Mouse (Mus musculus) c-Kit-positive CD71-positive TER-119-negative erythroid progenitor cells, embryonic 14.5 days (primary cell): ENCODE results near the gene Trmt5.
A peak's percentile ranks its signal among the peaks of the same experiment; 100 is the strongest.

ENCODE experiments used
- DNase-seq: peaks from one replicate; pipeline ENCODE4 v3.0.0-alpha.2; 2013; ENCODE audit warnings: low read depth

Gene Trmt5

DNA sequence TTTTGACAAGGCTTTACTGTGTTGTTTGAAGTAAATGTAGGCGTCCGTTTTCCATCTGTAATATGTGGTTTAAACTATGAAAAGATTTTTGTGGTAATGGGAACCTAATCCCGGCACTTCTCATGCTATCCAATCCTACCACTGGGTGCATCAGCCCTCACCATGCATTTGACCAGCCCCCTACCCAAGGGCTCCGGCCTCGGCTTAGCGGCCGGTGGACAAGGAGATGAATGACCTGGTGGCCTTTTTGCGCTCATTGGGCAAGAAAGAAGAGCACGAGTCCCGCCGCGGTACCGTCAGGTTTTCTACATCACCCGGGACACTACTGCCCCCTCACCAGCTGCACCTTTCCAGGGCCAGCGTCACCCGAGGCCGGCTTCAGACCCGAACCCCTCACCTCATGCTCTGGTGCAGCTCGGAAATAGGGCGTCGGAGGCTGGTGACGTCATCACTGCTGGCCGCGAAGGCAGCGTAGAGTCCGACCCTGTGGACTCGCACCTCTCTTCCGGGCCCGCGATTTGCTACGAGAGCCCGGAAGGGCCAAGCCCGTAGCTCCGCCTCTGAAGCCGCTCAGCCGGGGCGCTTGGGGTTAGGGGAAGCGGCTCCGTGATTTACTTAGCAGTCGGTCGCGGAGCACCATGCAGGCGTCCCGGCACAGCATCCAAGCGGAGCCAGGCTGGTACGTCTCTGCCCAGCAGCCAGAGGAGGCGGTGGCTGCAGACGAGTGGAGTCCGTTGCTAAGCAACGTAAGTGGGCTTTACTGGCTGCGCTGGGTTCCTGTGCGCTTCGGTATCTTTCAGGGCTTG is at the start of gene Trmt5, which contains the start of gene Slc38a6:
Trmt5 (minus strand) TSS at position 424 of the 806 bp plus-strand sequence.
Slc38a6 (plus strand) TSS at position 493 of the 806 bp plus-strand sequence.
- DNase-seq: peak; percentile 86

- no peak for DNase-seq
These were observed 47.6 kb upstream of the Trmt5 start for GRCm38 (mm10) chr12:73334051-73334551.

DNA sequence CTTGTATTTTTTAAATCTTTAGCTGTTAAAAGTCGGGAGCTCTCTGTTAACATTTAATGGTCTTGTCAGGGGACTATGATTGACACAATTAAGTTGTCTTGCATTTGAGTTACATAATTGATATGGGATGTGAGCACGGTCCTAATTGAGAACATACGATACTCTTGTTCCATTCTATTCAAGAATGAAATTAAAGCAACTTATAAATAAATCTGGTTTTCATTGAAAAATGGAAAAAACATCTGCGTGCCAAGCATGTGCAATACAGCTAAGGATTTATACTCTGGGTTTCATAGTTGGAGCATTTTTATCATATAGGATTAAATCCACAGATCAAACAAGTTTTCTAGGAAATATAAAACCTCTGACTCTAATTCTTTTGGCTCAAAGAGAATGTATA is 46.2 kb upstream of the Trmt5 start:
- no peak for DNase-seq

- DNase-seq: no peak
These were observed 43.7 kb upstream of the Trmt5 start for GRCm38 (mm10) chr12:73330236-73330635.

- DNase-seq: no peak
These were observed 42.1 kb upstream of the Trmt5 start for GRCm38 (mm10) chr12:73328448-73329167.

GRCm38 (mm10) chr12:73327381-73327780 is 40.9 kb upstream of the Trmt5 start:
- DNase-seq: no peak

DNA sequence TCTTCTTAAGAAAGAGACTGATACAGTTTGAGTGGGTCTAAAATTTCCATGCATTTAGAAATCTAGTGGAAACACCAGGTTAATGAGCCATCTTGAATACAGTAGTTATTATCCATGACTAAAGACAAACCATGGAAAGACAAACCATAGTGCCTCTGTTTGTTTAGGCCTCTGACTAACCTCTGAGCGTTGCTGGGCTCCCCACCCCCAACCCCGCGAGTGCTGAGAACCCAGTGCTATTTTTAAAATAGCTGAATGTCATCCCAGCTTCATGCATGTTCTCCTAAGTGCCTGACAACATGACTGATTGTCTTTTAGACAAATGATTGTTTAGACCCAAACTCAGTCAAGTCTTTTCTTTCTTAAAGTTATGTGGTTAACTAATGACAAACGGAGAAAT is 39.1 kb upstream of the Trmt5 start:
- DNase-seq: no peak

DNA sequence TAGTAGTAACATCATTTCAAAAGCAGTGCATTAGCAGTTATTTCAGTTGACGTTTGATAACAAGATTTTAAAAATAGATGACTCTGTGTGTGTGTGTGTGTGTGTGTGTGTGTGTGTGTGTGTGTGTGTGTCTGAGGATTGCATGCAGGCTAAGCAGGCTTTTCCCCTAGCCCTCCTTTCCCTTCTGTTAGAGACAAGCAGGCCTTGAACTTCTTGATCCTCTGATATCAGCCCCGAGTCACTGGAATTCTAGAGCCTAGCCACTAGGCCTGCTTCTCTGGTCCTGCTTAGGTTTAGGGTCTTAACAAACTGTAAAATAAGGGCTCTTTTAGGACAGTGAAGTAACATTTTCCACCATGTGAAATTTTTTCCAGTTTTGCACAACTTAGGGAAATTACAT is 38.7 kb upstream of the Trmt5 start:
- no peak for DNase-seq

DNA sequence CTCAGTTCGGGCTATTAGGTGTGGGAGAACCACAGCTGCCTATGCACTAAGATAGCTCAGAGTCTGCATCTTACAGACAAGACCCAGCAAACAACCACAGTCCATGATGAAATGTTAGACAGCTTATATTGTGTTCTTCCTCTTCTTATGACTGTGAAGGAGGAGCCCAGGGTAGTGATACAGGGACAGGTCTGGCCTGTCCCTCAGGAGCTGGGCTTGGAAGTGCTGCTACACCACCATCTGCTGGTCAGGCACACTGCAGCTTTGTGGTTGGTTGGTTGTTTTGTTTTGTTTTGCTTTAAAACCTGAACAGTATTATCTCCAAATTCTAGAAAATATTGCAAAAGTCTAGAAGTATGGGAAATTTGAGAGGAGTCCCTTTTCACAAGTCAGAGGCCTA is 38.2 kb upstream of the Trmt5 start:
- no peak for DNase-seq

GRCm38 (mm10) chr12:73324180-73324586 is 37.7 kb upstream of the Trmt5 start:
- DNase-seq: no peak

DNA sequence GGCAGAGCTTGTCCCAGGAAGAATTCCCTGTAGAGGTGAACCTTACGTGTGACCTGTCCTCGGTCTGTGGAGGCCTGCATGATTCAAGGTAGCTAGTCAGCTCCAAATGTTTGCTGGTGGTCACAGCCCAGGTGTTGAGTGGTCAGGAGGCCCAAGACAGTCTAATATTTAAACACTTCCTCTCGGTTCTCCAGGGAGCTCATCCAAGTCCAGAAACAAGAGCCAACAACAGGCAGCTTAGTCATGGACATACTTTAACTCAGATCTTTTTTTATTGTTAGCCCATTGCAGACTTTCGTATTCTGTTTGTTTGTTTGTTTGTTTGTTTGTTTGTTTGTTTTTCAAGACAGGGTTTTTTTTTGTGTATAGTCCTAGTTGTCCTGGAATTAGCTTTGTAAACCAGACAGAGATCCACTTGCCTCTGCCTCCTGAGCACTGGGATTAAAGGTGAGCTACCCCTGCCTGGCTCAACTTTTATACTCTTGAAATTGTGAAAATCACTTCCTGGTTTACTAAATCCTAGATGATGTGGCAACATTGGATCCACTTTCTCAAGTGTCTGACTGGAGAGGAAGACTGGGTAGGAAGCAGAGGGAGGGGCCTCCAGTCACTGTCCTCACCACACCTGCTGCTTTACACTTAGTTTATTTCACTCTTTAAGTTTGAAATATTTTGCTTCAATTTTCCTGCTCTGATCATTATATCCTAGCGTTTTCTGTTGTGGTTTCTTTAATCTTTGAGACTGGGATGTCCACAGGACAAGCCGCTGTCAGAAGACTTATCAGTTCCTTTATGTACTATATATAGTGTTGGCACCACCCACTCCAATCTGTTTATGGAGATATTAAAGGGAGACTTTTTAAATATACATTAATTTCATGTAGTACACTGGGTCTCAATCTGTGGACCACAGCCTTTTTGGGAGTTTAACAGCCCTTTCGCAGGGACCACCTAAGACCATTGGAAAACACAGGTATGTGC is 31.5 kb upstream of the Trmt5 start:
- DNase-seq: no peak

DNA sequence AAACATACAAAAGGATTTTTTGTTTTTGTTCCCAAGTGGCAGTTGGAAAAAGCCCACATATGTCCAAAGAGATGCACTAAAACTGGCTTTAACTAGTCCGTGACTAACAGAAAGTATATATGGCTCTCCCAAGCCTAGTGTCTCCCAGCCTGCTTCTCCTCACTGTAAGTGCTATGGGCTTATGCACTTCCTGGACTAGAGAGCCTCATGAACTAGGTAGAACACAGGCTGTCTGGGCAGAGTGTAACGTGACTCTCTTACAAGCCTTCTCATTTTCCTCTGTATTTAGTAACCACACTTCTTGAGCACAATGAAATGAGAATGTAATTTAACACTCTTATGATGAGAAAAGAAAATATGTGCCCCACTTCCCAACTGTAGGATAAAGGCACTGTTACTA is 22.2 kb upstream of the Trmt5 start:
- no peak for DNase-seq

DNA sequence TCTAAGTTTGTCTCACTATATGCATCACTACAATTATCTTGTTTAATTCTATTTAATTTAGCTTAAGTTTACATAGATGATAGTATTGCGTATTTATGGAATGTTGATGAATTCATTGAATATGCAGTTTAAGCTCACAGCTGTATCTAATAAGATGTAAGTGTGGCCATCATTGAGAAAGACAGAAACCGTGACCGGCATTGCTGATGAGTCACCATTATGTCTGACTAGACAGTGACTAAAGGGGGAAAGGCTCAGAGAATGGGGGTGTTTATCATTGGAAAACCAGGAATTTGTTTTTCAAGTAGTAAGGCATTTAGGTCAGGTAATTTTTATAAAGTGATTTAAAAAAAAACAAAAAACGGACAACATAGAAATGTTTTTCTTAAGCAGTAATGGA is 21.2 kb upstream of the Trmt5 start:
- DNase-seq: no peak

DNA sequence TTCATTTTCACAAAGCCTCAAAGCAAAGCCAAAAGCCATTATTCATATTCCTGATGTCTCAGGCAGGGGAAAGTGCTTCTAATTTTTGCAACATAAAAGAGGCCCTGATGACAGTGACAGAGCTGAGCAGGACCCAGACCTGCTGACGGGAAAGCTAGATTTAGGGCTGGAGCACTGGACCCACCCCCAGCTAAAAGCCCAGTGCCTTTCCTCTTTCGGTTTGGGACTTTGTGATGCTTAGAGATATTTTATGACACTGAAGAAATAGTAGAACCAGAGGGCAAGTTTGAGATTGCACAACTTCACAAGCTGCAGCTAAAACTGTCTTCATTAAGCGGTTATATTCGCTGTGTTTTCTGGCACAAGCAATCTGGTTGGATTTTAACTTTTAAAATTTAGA is 18.1 kb upstream of the Trmt5 start:
- no peak for DNase-seq

DNA sequence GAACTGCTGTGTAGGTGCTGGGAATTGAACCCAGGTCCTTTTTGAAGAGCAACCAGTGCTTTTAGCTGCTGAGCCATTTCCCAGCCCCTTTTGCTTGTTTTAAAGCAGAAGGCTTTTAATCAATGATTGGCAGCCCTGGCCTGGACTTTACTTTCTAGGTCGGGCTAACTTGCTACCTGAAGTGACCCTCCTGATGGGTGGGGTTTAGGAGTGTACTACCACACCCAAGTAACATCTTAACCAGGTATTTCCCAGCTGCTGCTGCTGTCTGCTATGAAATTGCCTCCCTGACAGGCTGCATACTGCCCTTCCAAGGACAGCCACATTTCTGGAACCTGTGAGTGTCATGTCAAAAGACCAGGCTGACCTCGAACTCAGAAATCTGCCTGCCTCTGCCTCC is 14.0 kb upstream of the Trmt5 start:
- no peak for DNase-seq

DNA sequence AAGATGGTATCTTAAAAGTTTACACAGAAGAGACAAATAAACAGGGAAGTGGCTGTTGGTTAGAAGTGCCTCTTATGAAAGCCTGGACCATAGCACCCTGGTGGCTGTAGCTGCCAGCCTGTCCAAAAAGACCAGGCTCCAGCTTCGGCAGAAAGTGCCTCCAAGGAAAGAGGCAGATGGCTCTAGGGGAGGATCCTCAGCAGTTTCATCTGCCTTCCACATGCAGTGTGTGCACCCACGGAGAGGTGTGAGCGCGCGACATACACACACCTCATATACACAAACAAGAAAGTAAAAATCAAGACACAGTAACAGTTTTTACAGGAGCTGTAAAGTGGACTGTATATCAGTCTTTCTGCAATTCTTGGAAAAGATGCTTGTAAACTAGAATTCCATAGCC is 12.1 kb upstream of the Trmt5 start:
- DNase-seq: no peak

- DNase-seq: no peak
These were observed 9.1 kb upstream of the Trmt5 start for GRCm38 (mm10) chr12:73295505-73296140.

- no peak for DNase-seq
These were observed 8.4 kb upstream of the Trmt5 start for GRCm38 (mm10) chr12:73294884-73295283.

DNA sequence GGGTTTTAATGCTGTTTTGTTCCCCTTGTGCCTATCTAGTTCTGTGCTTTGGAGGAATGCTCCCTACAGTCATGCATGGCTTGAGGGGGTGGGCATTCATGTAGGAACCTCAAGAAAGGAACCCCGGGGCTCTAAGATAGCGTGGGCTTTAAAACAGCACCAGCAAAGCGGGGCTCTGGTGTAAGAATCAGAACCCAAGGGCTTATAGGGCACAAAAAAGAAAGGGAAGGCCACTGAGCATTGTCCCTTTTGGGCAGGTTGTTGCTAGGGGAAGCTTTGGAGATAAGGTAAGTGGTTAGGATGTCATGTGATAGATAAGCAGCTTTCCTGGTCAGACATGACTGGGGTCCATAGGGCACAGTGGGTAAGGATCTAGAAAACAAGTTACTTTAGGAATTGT is 2.1 kb upstream of the Trmt5 start:
- no peak for DNase-seq

DNA sequence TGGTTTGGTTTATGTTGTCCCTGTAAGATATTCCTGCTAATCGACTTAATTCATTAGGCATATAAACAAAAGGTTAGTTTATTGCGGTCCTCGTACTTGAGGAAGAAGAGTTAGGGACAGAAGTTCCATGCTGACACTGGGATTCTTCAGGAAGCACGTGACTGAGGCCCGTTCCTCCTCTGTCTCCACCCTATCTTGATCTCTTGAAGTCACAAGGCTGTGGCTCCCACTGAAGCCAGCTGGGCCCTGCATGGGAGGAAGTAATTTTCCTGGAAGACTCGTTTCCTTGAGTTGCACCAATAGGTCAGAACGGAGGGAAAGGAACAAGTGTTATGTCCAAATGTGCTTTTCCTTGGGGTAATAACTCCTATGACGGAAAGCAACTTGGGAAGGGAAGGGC is 1.1 kb upstream of the Trmt5 start:
- DNase-seq: no peak

- no peak for DNase-seq
These were observed 11.6 kb downstream of the Trmt5 start for GRCm38 (mm10) chr12:73274921-73275320.

- DNase-seq: no peak
These were observed 16.6 kb downstream of the Trmt5 start for GRCm38 (mm10) chr12:73269933-73270332.
